Mouse (Mus musculus) CH12.LX (cell line): ENCODE data around the gene Ndufb3.

Experiments used
- CTCF ChIP-seq, 2 experiments: IDR thresholded peaks in 1 of 2; conservative IDR thresholded peaks in 1 of 2; 2 replicates each; pipeline ENCODE4 v1.5.1; 2011 to 2012; ENCODE audit warnings: low read depth in 2 of 2, low read length in 2 of 2, improper control_type of control experiment in 1 of 2, inconsistent platforms in 1 of 2, mild to moderate bottlenecking in 1 of 2, moderate library complexity in 1 of 2
- EP300 ChIP-seq: IDR thresholded peaks from 2 replicates; pipeline ENCODE4 v1.6.1; 2011; ENCODE audit warnings: low read length, improper control_type of control experiment
- MAFK ChIP-seq: IDR thresholded peaks from 2 replicates; pipeline ENCODE4 v1.6.1; 2011; ENCODE audit warnings: low read length, improper control_type of control experiment; ENCODE audit not compliant: insufficient replicate concordance

DNA sequence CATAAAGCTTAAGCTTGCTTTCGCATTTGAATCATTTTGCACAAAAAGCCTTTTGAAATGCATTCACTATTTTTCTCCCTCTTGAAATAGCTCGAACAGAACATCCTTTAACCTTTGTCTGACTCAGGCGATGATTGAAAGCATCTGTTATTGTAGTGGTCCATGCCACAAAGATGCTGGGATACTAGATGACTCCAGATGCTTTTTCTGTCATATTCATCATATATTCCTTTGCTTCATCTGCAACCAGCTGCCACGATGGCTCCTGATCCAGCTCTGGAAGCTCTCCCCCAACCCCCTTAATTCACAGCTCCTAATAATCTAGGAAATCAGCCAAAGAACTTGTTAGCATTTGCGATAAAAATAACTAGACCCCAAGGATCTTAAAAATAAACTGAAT, 30.9 kb downstream of the Ndufb3 start:
- TF ChIP-seq MAFK, result no peak
- no peak for TF ChIP-seq EP300
- TF ChIP-seq CTCF (conservative IDR thresholded peaks at IDR 0.05 in 1 of 2, IDR thresholded peaks at IDR 0.05 in 1 of 2; ENCODE audit: low read depth in 2 of 2, low read length in 2 of 2), result no peak
